Mouse (Mus musculus) activated CD4-positive, CD25-positive, alpha-beta regulatory T cell, adult 4 months (primary cell): Measurements from ENCODE around the gene Adamtsl1. TPM values are rescaled to one million over a fixed set of nuclear protein-coding genes. Genes with fewer than 3 reads are reported as not detected.

ENCODE experiments used
- ATAC-seq: one replicate; pipeline ENCODE4 v1.8.0; 2017
- polyA plus RNA-seq, 2 experiments: library from polyadenylated mRNA; unstranded; fragments of 100-300 nt; shearing (Covaris generic); gene quantifications; one replicate each; pipeline ENCODE4 v1.2.1; 2017

Adamtsl1 gene
- polyA plus RNA-seq, 2 experiments from 2014 or later, result 0.36 TPM; not detected in 1

GRCm38 (mm10) chr4:86227096-86227495 lies 713.1 kb downstream of the Adamtsl1 start:
- ATAC-seq, result no peak

GRCm38 (mm10) chr4:86233197-86233596 lies 719.2 kb downstream of the Adamtsl1 start:
- no peak for ATAC-seq

- no peak for ATAC-seq
Observed at GRCm38 (mm10) chr4:86241854-86242424, 728.0 kb downstream of the Adamtsl1 start.

DNA sequence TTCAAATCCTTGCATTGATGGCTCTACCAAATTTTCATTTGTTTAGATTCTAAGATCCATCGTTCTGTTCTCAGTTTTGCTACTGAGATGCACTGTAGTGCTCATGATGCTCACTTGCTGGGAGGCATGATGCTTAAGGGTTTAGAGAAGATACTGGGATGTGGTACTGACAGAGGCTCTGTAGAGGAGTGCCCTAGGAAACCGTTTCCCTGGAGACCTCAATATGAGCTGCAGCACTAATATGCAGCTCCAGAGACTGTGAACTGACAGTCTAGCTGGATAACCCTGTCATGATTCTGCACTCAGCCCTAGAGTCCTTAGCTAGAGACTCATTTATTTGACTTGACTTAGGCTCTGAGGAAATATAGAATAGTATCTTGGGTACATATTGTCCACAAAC lies 756.1 kb downstream of the Adamtsl1 start:
- no peak for ATAC-seq

DNA sequence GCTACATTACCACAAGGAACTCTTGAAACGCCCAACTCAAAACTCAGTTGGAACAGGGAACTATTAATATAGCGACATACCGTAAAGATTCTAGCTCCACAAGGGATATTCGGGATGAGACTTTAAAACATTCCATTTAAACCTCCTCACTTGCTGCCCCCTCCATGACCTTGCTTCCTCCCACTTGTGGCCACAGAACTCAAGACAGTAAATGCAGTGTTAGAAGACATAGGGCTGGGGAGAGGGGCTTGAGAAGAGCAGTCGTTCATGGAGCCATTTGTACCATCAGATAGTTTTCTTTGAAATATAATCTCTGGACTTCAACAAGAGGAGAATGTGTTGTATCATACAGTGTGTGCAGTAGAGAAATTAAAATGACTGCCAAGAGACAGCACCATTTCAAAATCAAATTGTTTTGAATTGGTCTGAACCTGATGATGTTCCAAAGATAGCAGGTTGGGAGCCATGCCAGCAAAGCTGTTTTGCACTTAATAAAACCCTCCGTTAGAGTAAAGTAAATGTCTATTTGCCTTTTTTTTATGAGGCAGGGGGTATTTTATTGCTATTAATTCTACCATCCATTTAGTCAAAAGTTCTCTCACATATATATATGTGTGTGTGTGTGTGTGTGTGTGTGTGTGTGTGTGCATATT lies 759.9 kb downstream of the Adamtsl1 start:
- ATAC-seq, result no peak

- ATAC-seq, result no peak
Observed at GRCm38 (mm10) chr4:86274663-86275062, 760.7 kb downstream of the Adamtsl1 start.

DNA sequence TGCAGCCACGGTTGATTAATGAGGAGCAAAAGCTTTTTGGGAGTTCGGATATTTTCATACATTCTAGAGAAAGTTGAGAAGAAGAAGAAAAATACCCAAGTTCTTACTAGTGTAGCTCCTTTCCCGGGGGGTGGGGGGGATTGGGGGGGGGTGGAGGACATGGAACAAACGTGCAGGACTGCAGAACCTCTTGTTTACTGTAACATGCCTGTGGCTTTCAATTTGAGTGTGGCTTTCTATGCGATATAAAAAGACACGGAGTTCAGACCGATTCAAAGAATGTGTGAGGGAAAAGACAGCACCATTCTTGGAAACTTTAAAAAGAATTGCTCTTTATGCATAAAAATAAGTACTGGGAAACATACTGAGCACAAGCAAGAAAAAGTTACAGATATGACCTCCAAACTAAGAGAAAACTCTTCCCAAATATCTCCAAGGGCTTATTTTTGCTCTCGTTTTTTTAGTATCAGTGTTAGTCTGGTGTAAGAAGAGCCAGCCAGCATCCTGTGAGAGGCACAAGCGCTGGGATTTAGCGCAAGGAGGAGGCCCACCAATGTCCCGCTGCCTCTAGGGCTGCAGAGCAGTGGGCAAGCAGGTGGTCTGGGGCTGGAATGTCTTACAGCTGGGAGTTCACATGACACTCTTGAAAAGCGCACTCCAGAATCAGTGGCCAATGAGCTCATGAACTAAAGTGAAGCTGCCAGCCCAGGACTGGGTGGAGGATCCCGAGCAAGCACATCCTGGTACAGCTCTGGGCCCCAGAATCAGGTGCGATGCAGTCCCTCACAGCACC lies 762.2 kb downstream of the Adamtsl1 start:
- no peak for ATAC-seq

GRCm38 (mm10) chr4:86278546-86278945 lies 764.6 kb downstream of the Adamtsl1 start:
- ATAC-seq, result no peak

GRCm38 (mm10) chr4:86286572-86286971 lies 772.6 kb downstream of the Adamtsl1 start:
- ATAC-seq, result no peak

- no peak for ATAC-seq
Observed at GRCm38 (mm10) chr4:86288264-86288663, 774.3 kb downstream of the Adamtsl1 start.

GRCm38 (mm10) chr4:86289511-86290273 lies 775.7 kb downstream of the Adamtsl1 start:
- ATAC-seq, result no peak

DNA sequence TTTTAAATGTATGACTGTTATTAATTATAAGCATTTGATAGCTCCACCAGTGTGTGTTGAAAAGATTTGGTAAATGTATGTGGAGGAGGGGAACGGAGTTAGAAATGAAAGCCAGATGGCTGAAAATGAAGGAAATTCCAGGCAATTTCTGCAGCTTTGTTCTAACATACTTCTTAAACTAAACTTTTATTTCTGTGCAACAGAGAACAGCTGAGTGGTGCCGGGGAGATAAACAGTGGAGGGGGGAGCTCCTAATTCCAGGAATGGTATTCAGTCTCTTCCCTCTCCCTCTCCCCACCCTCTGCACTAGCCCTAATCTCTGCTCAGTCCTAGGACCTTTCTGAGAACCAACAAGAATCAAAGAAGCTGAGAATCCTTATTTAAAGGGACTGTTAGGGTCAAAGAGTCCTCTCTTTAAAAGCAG lies 780.9 kb downstream of the Adamtsl1 start:
- no peak for ATAC-seq

DNA sequence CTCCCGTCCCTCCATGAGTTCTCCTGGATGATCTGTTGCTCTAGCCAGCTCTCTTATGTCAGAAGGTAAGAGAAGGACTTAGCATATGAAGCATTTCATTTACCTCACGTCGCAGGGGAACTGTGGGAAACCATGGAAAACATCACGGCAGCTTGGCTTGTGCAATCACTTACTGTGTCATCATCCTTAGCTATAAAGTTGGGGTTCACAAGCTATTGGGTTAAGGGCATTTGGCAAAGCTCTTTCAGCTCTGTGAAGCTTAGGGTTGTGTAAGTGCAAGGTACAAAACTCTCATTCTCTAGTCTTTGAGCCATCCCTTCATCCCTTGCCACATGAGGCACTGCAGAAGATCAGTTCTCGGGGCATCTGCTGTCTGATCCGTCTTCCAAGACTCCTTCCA lies 787.5 kb downstream of the Adamtsl1 start:
- no peak for ATAC-seq

- ATAC-seq, result no peak
Observed at GRCm38 (mm10) chr4:86302095-86302494, 788.1 kb downstream of the Adamtsl1 start.

DNA sequence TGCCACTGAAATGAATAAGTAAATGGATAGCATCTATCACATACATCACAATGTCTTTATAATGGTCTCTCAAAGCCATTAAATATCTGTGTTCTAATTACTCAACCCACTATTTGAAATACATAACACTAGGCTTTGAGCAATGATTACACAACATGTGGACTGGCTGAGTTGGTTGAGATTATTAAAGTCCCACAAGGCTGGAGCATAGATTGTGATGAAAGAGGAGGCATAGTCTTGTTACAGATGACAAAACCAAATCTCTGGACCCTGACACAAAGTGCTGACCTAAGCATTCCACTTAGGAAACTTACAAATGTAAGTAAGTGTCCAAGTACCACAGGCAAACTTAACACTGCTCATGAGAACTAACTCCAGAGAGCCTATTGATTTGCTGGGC lies 792.8 kb downstream of the Adamtsl1 start:
- ATAC-seq, result no peak

GRCm38 (mm10) chr4:86309178-86309577 lies 795.2 kb downstream of the Adamtsl1 start:
- no peak for ATAC-seq

GRCm38 (mm10) chr4:86310806-86311730 lies 797.1 kb downstream of the Adamtsl1 start:
- ATAC-seq, result no peak

- ATAC-seq, result no peak
Observed at GRCm38 (mm10) chr4:86312366-86312765, 798.4 kb downstream of the Adamtsl1 start.

DNA sequence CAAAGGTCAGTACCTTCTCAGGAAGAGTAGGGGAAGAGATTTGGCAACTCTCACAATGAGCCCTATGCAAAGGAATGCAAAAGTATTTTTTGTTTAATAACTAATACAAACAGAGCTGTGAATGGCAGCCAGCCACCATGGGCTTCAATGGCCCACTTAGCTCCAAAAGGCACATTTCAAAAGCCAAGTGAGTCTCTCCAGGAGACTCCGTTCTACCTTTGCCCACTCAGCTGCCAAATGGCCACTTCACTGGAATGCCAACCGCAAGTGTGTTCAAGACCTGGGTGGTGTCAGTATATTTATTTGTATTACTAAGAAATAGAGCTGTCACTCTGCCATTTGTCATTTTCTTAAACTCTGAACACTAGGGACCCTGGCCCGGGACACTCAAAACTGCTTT lies 800.5 kb downstream of the Adamtsl1 start:
- no peak for ATAC-seq

DNA sequence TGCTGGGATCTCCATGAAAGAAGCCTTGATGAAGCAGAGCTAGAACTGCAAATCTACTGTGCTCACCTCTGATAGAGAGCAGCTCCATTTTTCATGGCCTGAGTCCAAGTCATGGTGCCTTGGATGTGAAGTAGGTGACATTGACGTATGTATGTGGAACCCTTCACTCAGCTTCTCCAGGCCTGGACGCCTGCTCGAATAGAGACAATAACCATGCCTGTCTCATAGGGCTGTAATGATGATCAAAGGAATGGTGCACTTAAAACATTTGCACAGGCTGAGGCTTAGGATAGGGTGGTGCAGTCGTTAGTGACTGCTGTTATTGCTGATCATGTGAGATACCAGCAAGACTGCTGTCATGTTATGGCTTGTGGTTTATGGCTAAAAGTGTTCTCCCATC lies 801.1 kb downstream of the Adamtsl1 start:
- no peak for ATAC-seq

- no peak for ATAC-seq
Observed at GRCm38 (mm10) chr4:86317916-86318542, 804.1 kb downstream of the Adamtsl1 start.
